Mouse (Mus musculus): ENCODE measurements around the gene Cacng2.

DNA sequence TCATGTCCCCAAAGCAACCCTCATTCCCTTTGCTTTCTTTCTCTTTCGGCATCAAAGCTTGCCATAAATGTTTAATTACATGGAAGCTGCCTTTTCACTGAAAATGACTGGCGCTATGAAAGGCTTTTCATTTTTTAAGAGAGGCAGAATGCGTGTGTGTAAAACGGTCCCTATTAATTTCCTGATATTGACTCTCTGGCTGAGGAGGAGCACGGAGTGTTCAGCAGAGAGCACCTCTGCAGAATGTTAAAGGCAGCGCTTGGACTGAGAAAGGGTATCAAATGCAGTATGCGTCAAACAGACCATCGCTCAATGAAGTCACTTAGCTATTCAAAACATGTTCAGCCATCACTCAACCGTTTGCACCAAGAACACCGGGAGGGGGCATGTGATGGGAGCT, 2.9 kb downstream of the Cacng2 start:
- TF ChIP-seq POLR2A (IDR thresholded peaks at IDR 0.05; ENCODE audit: insufficient read depth, low read depth, low read length): no peak
- TF ChIP-seq EP300 (IDR thresholded peaks at IDR 0.05; ENCODE audit: insufficient read depth, low read depth, low read length): no peak

Data from heart, adult 2 months (tissue).